Mouse (Mus musculus) stomach, embryonic 14.5 days (tissue): ENCODE results near the gene Lsm11. TPM values are rescaled to one million over a fixed set of nuclear protein-coding genes. Genes with fewer than 3 reads are reported as not detected.
A peak's percentile ranks its signal among the peaks of the same experiment; 100 is the strongest.

ENCODE experiments used
- ATAC-seq: fragments of 200-750 bp; cut with Nextera tagmentation; 2 replicates; pipeline ENCODE4 v1.8.0; 2017; ENCODE audit warnings: low read depth, moderate TSS enrichment; ENCODE audit not compliant: insufficient number of reproducible peaks, insufficient read depth, low FRiP score
- H3K27ac ChIP-seq: fragments of 300-500 bp; sonication (generic); 2 replicates; pipeline ENCODE4 v1.5.1; 2014; ENCODE audit warnings: mild to moderate bottlenecking, low read length, moderate library complexity, mixed read lengths
- H3K27me3 ChIP-seq: fragments of 300-500 bp; sonication (generic); 2 replicates; pipeline ENCODE4 v1.6.1; 2014; ENCODE audit warnings: low read length, control low read depth, mixed read lengths; ENCODE audit not compliant: control insufficient read depth, insufficient read depth
- H3K36me3 ChIP-seq: fragments of 300-500 bp; sonication (generic); 2 replicates; pipeline ENCODE4 v1.6.1; 2014; ENCODE audit warnings: mild to moderate bottlenecking, control low read depth, low read length, moderate library complexity, mixed read lengths; ENCODE audit not compliant: control insufficient read depth, insufficient read depth
- H3K4me1 ChIP-seq: fragments of 300-500 bp; sonication (generic); 2 replicates; pipeline ENCODE4 v1.6.1; 2014; ENCODE audit warnings: low read length, control low read depth, mixed read lengths; ENCODE audit not compliant: control insufficient read depth, insufficient read depth
- H3K4me2 ChIP-seq: fragments of 300-500 bp; sonication (generic); replicated peaks from 2 replicates; pipeline ENCODE4 v1.6.1; 2014; ENCODE audit warnings: low read depth, low read length, control low read depth
- H3K4me3 ChIP-seq: fragments of 300-500 bp; sonication (generic); 2 replicates; pipeline ENCODE4 v1.5.1; 2014; ENCODE audit warnings: low read depth, low read length, control low read depth
- H3K9ac ChIP-seq: fragments of 300-500 bp; sonication (generic); replicated peaks from 2 replicates; pipeline ENCODE4 v1.6.1; 2014; ENCODE audit warnings: low read depth, mild to moderate bottlenecking, control low read depth, low read length, moderate library complexity, mixed read lengths
- H3K9me3 ChIP-seq: fragments of 300-500 bp; sonication (generic); 2 replicates; pipeline ENCODE4 v1.6.1; 2016; ENCODE audit warnings: low read depth, low read length, control low read depth; ENCODE audit not compliant: control insufficient read depth
- WGBS: fragments of 180-500 bp; shearing (Covaris S2); extraction: QIAGEN DNeasy Blood & Tissue Kit; methylation state at CpG from one replicate; pipeline ENCODE4 v1.1.7; 2014; 5-methylcytosine and 5-hydroxymethylcytosine counted together
- polyA plus RNA-seq: library from polyadenylated mRNA; unstranded; fragments of >200 nt; fragmentation: Nextera tagmentation; extraction: Ambion mirVana; gene quantifications from 2 replicates; pipeline ENCODE4 v1.2.1, GENCODE M21; 2014

Gene Lsm11
- polyA plus RNA-seq, 1 experiment from 2014 or later, result 9.2 TPM

GRCm38 (mm10) chr11:45968466-45968865 lies 23.7 kb upstream of the Lsm11 start:
- Histone ChIP-seq H3K27me3 (no peaks in the 10 kb centered on the region), H3K4me1 (no peaks in the 10 kb centered on the region), H3K4me3 (no peak overlapping the region), H3K27ac (no peak overlapping the region), H3K4me2 (no peak overlapping the region), H3K36me3 (no peaks in the 10 kb centered on the region), H3K9me3 (no peaks in the 10 kb centered on the region), H3K9ac (no peak overlapping the region)
- ATAC-seq, result no peak
- WGBS, result 87% methylated on average over 3 of the region's 3 CpGs

DNA sequence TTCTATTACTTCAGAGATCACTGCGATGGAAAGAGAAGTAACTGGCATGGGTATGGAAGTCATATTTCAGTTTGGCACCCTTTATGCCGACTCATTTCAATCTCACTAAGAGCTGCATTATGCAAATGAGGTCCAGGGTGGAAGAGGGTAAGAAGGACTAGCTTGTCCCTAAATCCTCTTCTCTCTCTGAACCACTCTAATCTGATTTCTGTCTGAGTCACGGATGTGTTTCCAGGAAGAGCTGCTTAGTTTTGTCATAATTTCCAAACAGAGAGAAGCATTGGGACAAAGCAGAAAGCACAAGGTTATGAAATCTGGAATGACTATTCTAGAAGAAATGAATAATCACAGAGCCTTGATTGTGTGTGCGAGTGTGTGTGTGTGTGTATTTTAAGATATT lies 22.2 kb upstream of the Lsm11 start:
- Histone ChIP-seq H3K4me2 (no peak overlapping the region), H3K27me3 (no peaks in the 10 kb centered on the region), H3K4me3 (no peak overlapping the region), H3K36me3 (no peaks in the 10 kb centered on the region), H3K4me1 (no peaks in the 10 kb centered on the region), H3K9me3 (no peaks in the 10 kb centered on the region), H3K27ac (no peak overlapping the region), H3K9ac (no peak overlapping the region)
- 80% methylated on average over 4 of the region's 4 CpGs for WGBS
- no peak for ATAC-seq

DNA sequence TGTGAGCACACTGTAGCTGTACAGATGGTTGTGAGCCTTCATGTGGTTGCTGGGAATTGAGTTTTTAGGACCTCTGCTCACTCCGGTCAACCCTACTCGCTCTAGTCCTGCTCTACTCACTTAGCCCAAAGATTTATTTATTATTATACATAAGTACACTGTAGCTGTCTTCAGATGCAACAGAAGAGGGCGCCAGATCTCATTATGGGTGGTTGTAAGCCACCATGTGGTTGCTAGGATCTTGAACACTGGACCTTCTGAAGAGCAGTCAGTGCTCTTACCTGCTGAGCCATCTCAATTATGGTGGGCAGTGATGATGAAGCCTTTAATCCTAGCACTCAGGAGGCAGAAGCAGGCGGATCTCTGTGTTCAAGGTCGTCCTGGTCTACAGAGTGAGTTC lies 15.3 kb upstream of the Lsm11 start:
- Histone ChIP-seq H3K4me2 (no peak overlapping the region), H3K27ac (no peak overlapping the region), H3K36me3 (no peaks in the 10 kb centered on the region), H3K4me3 (no peak overlapping the region), H3K9ac (no peak overlapping the region), H3K9me3 (no peaks in the 10 kb centered on the region), H3K4me1 (no peaks in the 10 kb centered on the region), H3K27me3 (no peaks in the 10 kb centered on the region)
- ATAC-seq, result no peak
- whole genome bisulfite sequencing, result 90% methylated on average over 5 of the region's 5 CpGs

GRCm38 (mm10) chr11:45959598-45959997 lies 14.9 kb upstream of the Lsm11 start:
- Histone ChIP-seq H3K9me3 (no peaks in the 10 kb centered on the region), H3K9ac (no peak overlapping the region), H3K27me3 (no peaks in the 10 kb centered on the region), H3K4me1 (no peaks in the 10 kb centered on the region), H3K27ac (no peak overlapping the region), H3K4me2 (no peak overlapping the region), H3K36me3 (no peaks in the 10 kb centered on the region), H3K4me3 (no peak overlapping the region)
- no peak for ATAC-seq
- 76% methylated on average over 3 of the region's 3 CpGs for WGBS

GRCm38 (mm10) chr11:45955127-45955627 lies 10.4 kb upstream of the Lsm11 start, which contains the start of gene Thg1l:
TSS of gene Thg1l (minus strand) at chr11:45955494.
- H3K9me3 ChIP-seq, result no peaks in the 10 kb centered on the region
- peaks cover 2% of the 10 kb centered on the region; the same call in 1 of the 2 replicates for H3K36me3 ChIP-seq
- peak; percentile 99 for ATAC-seq
- H3K4me2 ChIP-seq, result peak within 1 kb of the TSS; percentile 59
- peak within 1 kb of the TSS; percentile 48 for H3K4me3 ChIP-seq
- WGBS, result under 1% methylated on average over 32 of the region's 32 CpGs
- H3K9ac ChIP-seq, result no peak within 1 kb of the TSS; the same call in 1 of the 2 replicates
- H3K4me1 ChIP-seq, result no peaks in the 10 kb centered on the region
- no peaks in the 10 kb centered on the region for H3K27me3 ChIP-seq
- H3K27ac ChIP-seq, result no peak within 1 kb of the TSS

- Histone ChIP-seq H3K4me1 (peaks cover 4% of the 10 kb centered on the region; the same call in 1 of the 2 replicates), H3K27me3 (no peaks in the 10 kb centered on the region), H3K27ac (no peak overlapping the region), H3K9me3 (no peaks in the 10 kb centered on the region), H3K36me3 (peaks cover 14% of the 10 kb centered on the region; the same call in 1 of the 2 replicates), H3K9ac (no peak overlapping the region), H3K4me3 (no peak overlapping the region), H3K4me2 (no peak overlapping the region)
- ATAC-seq, result no peak
- 91% methylated on average over 2 of the region's 2 CpGs for WGBS
Measured at GRCm38 (mm10) chr11:45947491-45947890, 2.8 kb upstream of the Lsm11 start.

DNA sequence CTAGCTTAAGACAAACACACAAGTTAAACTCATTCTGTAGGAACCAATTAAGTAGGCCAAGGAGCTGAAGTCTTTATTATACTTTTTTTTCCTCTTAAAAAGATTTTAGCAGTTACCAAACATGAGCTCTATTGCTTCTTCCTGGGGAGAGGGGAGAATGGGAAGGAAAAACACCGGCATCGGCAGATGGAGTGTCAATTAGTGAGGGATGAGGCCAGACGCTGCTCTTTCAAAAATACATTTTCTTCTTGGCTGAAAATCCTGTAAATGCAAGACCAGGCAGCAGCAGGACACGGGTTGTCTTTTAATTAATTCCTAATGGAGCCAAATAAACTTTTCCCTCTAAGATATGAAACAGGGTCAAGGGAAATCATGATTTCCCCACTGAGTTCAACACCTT lies 2.1 kb upstream of the Lsm11 start:
- Histone ChIP-seq H3K27me3 (no peaks in the 10 kb centered on the region), H3K4me3 (no peak overlapping the region), H3K4me1 (peaks cover 4% of the 10 kb centered on the region; the same call in 1 of the 2 replicates), H3K27ac (no peak overlapping the region), H3K4me2 (no peak overlapping the region), H3K36me3 (peaks cover 14% of the 10 kb centered on the region; the same call in 1 of the 2 replicates), H3K9me3 (no peaks in the 10 kb centered on the region), H3K9ac (no peak overlapping the region)
- ATAC-seq, result no peak
- WGBS, result 78% methylated on average over 4 of the region's 4 CpGs

DNA sequence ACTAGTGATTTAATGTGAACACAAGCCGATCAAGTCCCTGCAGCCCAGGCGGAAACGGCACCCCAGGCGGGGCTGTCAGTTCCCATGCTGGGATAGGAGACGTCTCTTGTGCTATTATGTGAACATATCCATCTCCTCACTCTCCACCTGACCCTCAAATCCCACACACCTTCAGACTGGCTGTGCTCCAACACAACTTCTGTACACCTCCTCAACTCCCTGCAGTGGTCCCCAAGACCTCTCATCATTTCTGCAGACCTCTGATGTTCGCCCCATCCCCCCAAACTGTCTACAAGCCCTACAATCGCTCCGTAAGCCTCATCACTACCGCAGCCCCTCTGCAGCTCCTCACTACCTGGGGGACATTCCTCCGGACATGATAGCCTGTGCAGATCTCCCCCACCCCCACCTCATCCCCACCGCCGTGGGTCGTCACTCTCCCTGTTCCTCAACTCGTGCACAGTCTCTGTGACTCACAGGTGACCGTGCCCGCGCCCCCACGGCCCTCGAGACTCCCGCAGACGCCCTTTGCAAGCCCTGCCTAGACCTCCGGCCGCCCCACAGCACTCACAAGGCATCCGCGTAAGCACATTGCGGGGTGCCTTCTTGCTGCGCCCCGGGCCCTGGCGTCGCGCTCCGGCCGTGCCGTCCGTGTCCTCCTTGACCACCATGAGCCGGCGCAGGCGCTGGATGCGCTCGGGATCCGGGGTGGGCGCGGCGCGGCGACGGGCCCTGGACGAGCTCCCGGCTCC lies 668 bp downstream of the Lsm11 start:
- peak; percentile 53; the same call in 1 of the 2 replicates for ATAC-seq
- Histone ChIP-seq H3K9me3 (no peaks in the 10 kb centered on the region), H3K36me3 (peaks cover 6% of the 10 kb centered on the region; the same call in 1 of the 2 replicates), H3K9ac (peak overlapping the region; percentile 85), H3K27ac (peak overlapping the region; percentile 27; the same call in 1 of the 2 replicates), H3K4me1 (peaks cover 4% of the 10 kb centered on the region; the same call in 1 of the 2 replicates), H3K27me3 (no peaks in the 10 kb centered on the region), H3K4me2 (peak overlapping the region; percentile 71), H3K4me3 (peak overlapping the region; percentile 93)
- under 1% methylated on average over 49 of the region's 49 CpGs for WGBS
